Mouse (Mus musculus) liver, adult 2 months (tissue): ENCODE results near the gene Btbd35f5.
"Not testable (repeated sequence)": the region's sequence is repeated elsewhere in the genome, so short reads cannot be mapped to it uniquely, and the experiment has no call there.

Source experiments
- CTCF ChIP-seq: fragments of 200-500 bp; IDR thresholded peaks from 2 replicates; pipeline ENCODE4 v1.5.1; 2011; ENCODE audit warnings: low read depth, low read length, control low read depth
- POLR2A ChIP-seq: fragments of 200-500 bp; IDR thresholded peaks from 2 replicates; pipeline ENCODE4 v1.6.1; 2011; ENCODE audit warnings: low read length, control low read depth; ENCODE audit not compliant: insufficient read depth; ENCODE audit errors: extremely low read depth

DNA sequence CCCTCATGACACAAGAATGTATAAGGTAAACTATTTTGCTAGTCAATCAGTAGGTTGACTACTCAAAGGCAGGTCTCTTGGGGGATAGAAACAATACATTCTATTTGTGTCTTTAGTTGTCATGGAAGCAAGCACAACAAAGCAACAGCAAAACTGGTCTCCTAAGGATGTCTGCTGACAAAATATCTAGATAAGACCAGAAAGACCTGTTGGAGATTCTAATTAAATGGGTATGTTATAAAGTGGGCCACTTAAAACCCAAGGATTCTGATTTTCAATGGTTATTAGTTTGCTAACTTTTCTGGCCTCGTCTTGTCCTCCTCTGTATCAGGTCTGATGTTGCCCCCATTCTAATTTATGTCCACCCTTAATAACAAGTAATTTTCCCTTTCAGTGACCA is 32.2 kb upstream of the Btbd35f5 start, which contains the start of gene Gm21789:
- not testable (repeated sequence) for TF ChIP-seq CTCF, POLR2A
